Mouse (Mus musculus): ENCODE results near the gene Scarf1. TPM values are rescaled to one million over a fixed set of nuclear protein-coding genes. Genes with fewer than 3 reads are reported as not detected.
A peak's percentile ranks its signal among the peaks of the same experiment; 100 is the strongest.
"Not testable (repeated sequence)": the region's sequence is repeated elsewhere in the genome, so short reads cannot be mapped to it uniquely, and the experiment has no call there.

Scarf1 gene
- total RNA-seq, 1 experiment from 2014 or later, result not detected

DNA sequence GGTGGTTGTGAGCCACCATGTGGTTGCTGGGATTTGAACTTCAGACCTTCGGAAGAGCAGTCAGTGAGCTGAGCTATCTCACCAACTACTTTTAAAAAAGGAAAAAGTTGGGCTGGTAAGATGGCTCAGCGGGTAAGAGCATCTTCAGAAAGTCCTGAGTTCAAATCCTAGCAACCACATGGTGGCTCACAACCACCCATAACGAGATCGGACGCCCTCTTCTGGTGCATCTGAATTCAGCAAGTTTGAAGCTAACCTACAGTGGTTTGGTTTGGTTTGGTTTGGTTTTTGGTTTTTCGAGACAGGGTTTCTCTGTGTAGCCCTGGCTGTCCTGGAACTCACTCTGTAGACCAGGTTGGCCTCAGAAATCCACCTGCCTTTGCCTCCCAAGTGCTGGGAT lies 42.7 kb downstream of the Scarf1 start:
- ATAC-seq (replicated peaks; ENCODE audit: insufficient number of reproducible peaks, low FRiP score, low TSS enrichment, poor library complexity, severe bottlenecking), result not testable (repeated sequence)

DNA sequence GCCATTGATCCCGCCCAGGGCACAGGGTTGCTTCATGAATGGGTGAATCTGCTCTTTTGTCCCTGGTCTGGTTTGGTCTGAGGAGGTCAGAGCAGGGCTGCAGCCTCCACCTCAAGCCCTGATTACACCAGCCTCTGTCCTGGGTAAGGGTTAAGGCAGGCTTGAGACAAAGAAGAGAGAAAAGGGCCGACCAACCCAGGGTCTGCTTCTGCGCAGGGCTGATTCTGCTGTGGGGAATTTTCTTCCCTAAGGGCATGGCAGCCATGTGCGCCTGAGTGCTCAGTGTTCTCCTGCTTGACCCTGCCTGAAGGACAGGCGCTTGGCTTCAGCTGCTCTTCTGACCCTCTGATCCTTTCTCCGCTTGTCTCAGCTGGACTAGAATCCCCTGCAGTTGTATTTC lies 43.8 kb downstream of the Scarf1 start:
- ATAC-seq (replicated peaks; ENCODE audit: insufficient number of reproducible peaks, low FRiP score, low TSS enrichment, poor library complexity, severe bottlenecking), result no peak

GRCm38 (mm10) chr11:75558101-75558500 lies 44.8 kb downstream of the Scarf1 start:
- peak; percentile 45; the same call in 1 of the 2 replicates for ATAC-seq (replicated peaks; ENCODE audit: insufficient number of reproducible peaks, low FRiP score, low TSS enrichment, poor library complexity, severe bottlenecking)

DNA sequence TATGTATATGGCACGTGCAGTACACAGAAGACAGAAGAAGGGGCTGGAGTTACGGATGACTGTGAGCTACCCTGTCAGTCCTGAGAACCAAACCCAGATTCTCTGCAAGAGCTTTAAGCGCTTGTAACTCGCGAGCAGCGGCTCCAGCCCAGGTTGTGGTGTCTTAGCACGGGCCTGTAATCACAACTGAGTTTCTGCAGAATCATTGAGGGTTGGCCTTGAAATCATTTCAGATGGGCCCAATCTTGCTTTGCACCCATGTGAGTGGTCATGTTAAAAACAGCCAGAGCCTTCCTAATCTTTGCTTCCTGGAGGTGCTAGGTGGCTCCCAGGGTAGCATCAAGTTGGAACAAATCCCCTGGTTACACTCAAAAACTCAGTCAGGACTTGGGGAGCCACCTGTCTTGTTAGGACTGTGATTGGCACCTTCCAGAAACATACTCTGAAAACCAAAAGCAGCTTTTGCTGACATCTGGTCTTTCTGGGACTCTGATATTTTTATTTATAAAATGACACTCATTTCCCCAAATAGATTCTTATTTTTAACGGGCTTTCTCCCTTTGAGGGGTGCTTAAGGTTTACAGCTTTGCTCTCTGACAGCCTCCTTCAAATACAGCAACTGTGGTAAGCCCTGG lies 46.6 kb downstream of the Scarf1 start:
- ATAC-seq (replicated peaks; ENCODE audit: insufficient number of reproducible peaks, low FRiP score, low TSS enrichment, poor library complexity, severe bottlenecking), result no peak

GRCm38 (mm10) chr11:75560530-75561409 lies 47.4 kb downstream of the Scarf1 start:
- ATAC-seq (replicated peaks; ENCODE audit: insufficient number of reproducible peaks, low FRiP score, low TSS enrichment, poor library complexity, severe bottlenecking), result no peak

DNA sequence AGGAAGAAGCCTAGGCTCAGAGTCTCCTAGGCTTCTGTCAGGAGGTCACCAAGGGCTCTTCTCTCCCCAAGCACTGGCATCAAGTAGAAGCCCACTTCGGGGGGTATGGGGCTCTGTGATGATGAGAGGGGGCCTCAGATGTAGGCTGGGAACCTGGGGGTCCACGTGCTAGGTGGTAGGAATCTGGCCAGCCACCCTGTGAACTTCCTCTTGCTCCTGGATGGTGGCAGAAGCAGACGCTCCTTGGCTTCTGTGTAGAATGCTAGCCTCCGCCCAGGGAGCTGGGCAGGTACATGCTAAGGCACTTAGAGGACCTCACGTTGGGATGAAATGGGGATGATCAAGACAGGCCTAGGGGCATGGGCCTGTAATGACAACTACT lies 48.1 kb downstream of the Scarf1 start:
- ATAC-seq (replicated peaks; ENCODE audit: insufficient number of reproducible peaks, low FRiP score, low TSS enrichment, poor library complexity, severe bottlenecking), result no peak

DNA sequence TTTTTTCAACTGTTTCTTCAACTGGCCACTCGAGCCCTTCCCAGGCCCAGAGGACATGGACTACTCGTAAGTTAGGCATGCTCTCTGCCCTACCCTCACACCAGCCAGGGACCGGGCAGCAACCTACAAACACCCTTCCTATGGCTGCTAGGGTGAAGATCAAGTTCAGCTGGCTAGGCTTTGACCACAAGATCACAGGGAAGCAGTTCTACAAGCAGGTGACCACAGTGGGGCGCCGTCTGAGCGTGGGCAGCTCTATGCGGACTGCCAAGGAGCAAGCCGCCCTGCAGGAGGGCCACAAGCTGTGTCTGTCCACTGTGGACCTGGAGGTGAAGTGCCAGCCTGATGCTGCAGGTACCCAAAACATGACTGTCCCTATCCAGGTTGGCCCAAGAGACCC lies 49.5 kb downstream of the Scarf1 start:
- ATAC-seq (replicated peaks; ENCODE audit: insufficient number of reproducible peaks, low FRiP score, low TSS enrichment, poor library complexity, severe bottlenecking), result no peak; the same call in 1 of the 2 replicates

- ATAC-seq (replicated peaks; ENCODE audit: insufficient number of reproducible peaks, low FRiP score, low TSS enrichment, poor library complexity, severe bottlenecking), result no peak
Measured at GRCm38 (mm10) chr11:75563851-75564548, 50.7 kb downstream of the Scarf1 start.

GRCm38 (mm10) chr11:75565849-75566248 lies 52.5 kb downstream of the Scarf1 start:
- ATAC-seq (replicated peaks; ENCODE audit: insufficient number of reproducible peaks, low FRiP score, low TSS enrichment, poor library complexity, severe bottlenecking), result 0 out of 2 replicates have a peak, but pooled peaks have one; percentile 29

GRCm38 (mm10) chr11:75566276-75567196 lies 53.2 kb downstream of the Scarf1 start:
- ATAC-seq (replicated peaks; ENCODE audit: insufficient number of reproducible peaks, low FRiP score, low TSS enrichment, poor library complexity, severe bottlenecking), result peak; percentile 52

- no peak for ATAC-seq (replicated peaks; ENCODE audit: insufficient number of reproducible peaks, low FRiP score, low TSS enrichment, poor library complexity, severe bottlenecking)
Measured at GRCm38 (mm10) chr11:75567346-75568114, 54.2 kb downstream of the Scarf1 start.

DNA sequence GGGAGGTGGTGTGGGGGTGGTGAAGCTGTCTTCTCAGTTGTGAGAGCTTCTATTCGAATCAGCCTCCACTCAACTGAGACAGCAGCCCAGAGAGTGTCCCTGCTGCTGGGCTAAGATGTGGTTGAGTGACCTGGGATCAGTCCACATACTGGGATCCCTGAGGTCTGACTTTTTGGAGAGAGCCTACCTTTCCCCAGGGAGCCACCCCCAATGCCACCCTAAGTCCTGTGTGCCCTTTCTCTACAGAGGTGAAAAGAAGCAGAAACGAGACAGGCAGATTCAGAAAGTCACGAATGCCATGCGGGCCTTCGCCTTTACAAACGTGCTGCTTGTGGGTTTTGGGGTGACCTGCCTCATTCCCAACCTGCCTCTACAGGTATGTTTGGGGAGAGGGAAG lies 54.8 kb downstream of the Scarf1 start:
- ATAC-seq (replicated peaks; ENCODE audit: insufficient number of reproducible peaks, low FRiP score, low TSS enrichment, poor library complexity, severe bottlenecking), result no peak

- no peak for ATAC-seq (replicated peaks; ENCODE audit: insufficient number of reproducible peaks, low FRiP score, low TSS enrichment, poor library complexity, severe bottlenecking)
Measured at GRCm38 (mm10) chr11:75568962-75569361, 55.6 kb downstream of the Scarf1 start.

- ATAC-seq (replicated peaks; ENCODE audit: insufficient number of reproducible peaks, low FRiP score, low TSS enrichment, poor library complexity, severe bottlenecking), result no peak
Measured at GRCm38 (mm10) chr11:75570375-75571125, 57.2 kb downstream of the Scarf1 start.

GRCm38 (mm10) chr11:75571126-75571990 lies 58.0 kb downstream of the Scarf1 start:
- peak; percentile 42 for ATAC-seq (replicated peaks; ENCODE audit: insufficient number of reproducible peaks, low FRiP score, low TSS enrichment, poor library complexity, severe bottlenecking)

GRCm38 (mm10) chr11:75572301-75572791 lies 59.0 kb downstream of the Scarf1 start:
- no peak for ATAC-seq (replicated peaks; ENCODE audit: insufficient number of reproducible peaks, low FRiP score, low TSS enrichment, poor library complexity, severe bottlenecking)
